Mouse (Mus musculus): Measurements from ENCODE around the gene Golga4.

GRCm38 (mm10) chr9:118479508-118480291 is 26.4 kb upstream of the Golga4 start:
- TF ChIP-seq SRF (IDR thresholded peaks at IDR 0.05; ENCODE audit: control insufficient read depth, insufficient read length, low read depth) (no peak), POLR2A (IDR thresholded peaks at IDR 0.05; ENCODE audit: insufficient read length, low read depth) (no peak), USF1 (IDR thresholded peaks at IDR 0.05; ENCODE audit: low read depth) (no peak), MYOG (IDR thresholded peaks at IDR 0.05; ENCODE audit: control insufficient read depth in 1 of 3, insufficient read depth in 1 of 3, insufficient read length in 2 of 3, low read depth in 2 of 3) (no peak), MAX (IDR thresholded peaks at IDR 0.05; ENCODE audit: low read depth) (no peak), E2F4 (IDR thresholded peaks at IDR 0.05; ENCODE audit: insufficient read depth) (no peak), POLR2AphosphoS2 (IDR thresholded peaks at IDR 0.05; ENCODE audit: insufficient read length, low read depth) (no peak), MYOD1 (IDR thresholded peaks at IDR 0.05; ENCODE audit: control insufficient read depth in 1 of 3, insufficient read length in 2 of 3, low read depth in 2 of 3) (no peak)
